Mouse (Mus musculus): ENCODE results near the gene Akap13. TPM values are rescaled to one million over a fixed set of nuclear protein-coding genes. Genes with fewer than 3 reads are reported as not detected.

Akap13 gene
- polyA plus RNA-seq, 1 experiment from 2014 or later = 32.3 TPM

DNA sequence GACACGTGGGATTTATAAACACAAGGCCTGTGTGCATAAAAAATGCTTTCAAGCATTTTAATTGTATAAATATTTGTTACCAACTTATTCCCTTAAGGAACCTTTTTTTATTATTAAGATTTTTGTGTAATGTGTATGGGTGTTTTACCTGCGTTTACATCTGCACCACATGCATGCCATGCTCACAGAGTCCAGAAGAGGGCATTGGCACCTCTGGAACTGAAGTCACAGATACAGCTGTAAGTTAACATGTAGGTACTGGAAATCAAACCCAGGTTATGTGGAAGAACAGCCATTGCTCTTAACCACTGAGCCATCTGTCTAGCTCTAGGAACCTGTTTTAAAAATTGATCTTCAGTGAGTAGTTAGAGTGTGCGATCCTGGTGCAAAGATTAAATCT, 232.8 kb downstream of the Akap13 start:
- 87% methylated on average over 3 of the region's 3 CpGs for WGBS
- Histone ChIP-seq H3K4me3 (no peak overlapping the region), H3K9me3 (replicated peaks) (no peaks in the 10 kb centered on the region), H3K9ac (no peak overlapping the region), H3K27me3 (no peaks in the 10 kb centered on the region), H3K27ac (no peak overlapping the region), H3K4me2 (replicated peaks) (no peak overlapping the region), H3K4me1 (no peaks in the 10 kb centered on the region), H3K36me3 (peaks cover 5% of the 10 kb centered on the region; the same call in 1 of the 2 replicates)
- no peak for ATAC-seq (ENCODE audit: low FRiP score)

DNA sequence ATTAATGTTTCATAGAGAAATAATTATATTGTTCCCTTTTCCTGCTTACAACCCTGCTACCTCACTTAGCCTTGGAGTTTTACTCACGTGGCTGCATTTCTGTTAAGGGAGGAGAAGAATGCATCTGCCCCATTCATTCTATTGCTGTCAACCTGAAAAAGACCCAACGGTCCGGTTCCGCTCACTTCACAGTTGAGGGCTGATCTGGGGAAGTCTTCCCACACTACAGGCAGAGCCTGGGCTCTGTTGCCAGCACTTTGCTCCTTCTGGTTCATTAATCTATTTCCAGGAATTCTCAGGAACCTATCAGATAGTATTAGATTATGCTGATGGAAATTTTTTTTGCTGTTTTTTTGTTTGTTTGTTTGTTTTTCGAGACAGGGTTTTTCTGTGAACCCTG, 239.4 kb downstream of the Akap13 start:
- ATAC-seq (ENCODE audit: low FRiP score) = no peak
- H3K27ac ChIP-seq = no peak overlapping the region
- no peaks in the 10 kb centered on the region for H3K9me3 ChIP-seq (replicated peaks)
- no peak overlapping the region for H3K4me3 ChIP-seq
- H3K9ac ChIP-seq = no peak overlapping the region
- no peaks in the 10 kb centered on the region for H3K36me3 ChIP-seq
- no peak overlapping the region for H3K4me2 ChIP-seq (replicated peaks)
- 72% methylated on average over 5 of the region's 5 CpGs for WGBS
- no peaks in the 10 kb centered on the region for H3K4me1 ChIP-seq
- no peaks in the 10 kb centered on the region for H3K27me3 ChIP-seq

DNA sequence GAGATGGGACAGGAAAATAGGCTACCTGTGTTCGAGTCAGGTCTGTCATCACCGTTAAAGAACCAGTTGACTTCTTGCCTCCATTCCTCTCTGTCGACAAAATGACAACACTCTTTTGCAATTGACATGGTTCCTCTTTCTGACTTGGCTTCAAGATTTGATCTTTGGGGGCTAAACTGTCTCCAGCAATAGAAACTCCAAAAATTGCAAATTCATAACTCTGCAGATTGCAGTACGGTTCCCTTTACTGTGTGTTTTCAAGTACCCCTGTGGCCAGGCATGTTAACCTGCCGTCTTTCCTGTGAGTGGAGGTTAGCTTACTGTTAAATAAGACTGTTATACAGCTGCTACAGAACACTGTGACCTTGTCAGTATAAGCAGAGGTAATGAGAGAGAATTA, 244.5 kb downstream of the Akap13 start:
- no peak for ATAC-seq (ENCODE audit: low FRiP score)
- no peaks in the 10 kb centered on the region for H3K9me3 ChIP-seq (replicated peaks)
- H3K9ac ChIP-seq = no peak overlapping the region
- no peaks in the 10 kb centered on the region for H3K4me1 ChIP-seq
- H3K4me2 ChIP-seq (replicated peaks) = no peak overlapping the region
- 91% methylated on average over 5 of the region's 5 CpGs for WGBS
- no peaks in the 10 kb centered on the region for H3K27me3 ChIP-seq
- H3K36me3 ChIP-seq = peaks cover 3% of the 10 kb centered on the region; the same call in 1 of the 2 replicates
- no peak overlapping the region for H3K4me3 ChIP-seq
- H3K27ac ChIP-seq = no peak overlapping the region

DNA sequence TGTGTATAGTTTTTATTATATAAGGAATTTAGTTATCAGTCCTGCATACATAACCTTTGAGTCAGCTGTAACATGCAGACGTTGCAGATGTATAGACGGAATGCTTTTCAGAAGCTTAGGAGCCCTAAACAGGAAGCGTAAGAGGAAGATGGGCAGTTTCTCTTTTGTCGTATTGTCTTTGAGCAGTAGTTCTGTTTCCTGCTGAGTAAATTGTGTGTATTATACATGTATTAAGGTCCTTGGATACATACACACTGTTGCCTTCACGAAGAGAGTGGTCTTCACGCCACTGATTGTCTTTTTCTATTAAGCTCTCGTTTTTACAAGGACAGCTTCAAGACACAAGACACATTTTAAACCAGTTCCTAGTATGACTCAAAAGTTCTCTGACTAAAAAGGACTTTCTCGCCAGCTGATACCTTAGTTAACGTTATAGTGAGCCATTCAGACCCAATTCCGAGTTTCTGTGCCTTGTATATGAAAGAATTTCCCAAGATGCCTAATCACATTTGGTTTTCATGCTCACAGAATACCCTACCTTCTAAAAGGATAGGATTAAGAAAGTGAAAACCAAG, 245.5 kb downstream of the Akap13 start:
- H3K27ac ChIP-seq = no peak overlapping the region
- no peak for ATAC-seq (ENCODE audit: low FRiP score)
- no peak overlapping the region for H3K4me2 ChIP-seq (replicated peaks)
- H3K36me3 ChIP-seq = peaks cover 6% of the 10 kb centered on the region; the same call in 1 of the 2 replicates
- H3K27me3 ChIP-seq = no peaks in the 10 kb centered on the region
- H3K4me3 ChIP-seq = no peak overlapping the region
- no peaks in the 10 kb centered on the region for H3K9me3 ChIP-seq (replicated peaks)
- H3K9ac ChIP-seq = no peak overlapping the region
- no peaks in the 10 kb centered on the region for H3K4me1 ChIP-seq
- WGBS = 89% methylated on average over 10 of the region's 10 CpGs

DNA sequence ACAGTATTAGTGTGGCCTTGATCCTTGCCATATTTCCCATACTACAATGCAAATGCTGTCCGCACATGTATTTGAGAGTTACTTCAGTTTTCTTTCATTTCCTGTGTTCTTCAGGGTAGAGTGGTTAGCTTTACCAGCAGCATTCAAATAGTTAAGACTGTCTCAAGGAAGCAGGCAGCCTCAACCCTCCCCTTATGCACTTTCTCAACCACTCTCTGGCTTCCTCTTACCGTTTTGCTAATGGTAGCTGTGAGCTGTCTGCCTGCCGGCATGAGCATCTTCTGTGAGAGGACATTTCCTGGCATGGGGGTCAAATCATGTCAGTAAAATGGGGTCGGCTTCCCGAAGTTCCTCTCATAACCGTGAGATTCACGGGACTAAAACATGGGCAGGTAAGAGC, 246.4 kb downstream of the Akap13 start:
- no peak overlapping the region for H3K4me3 ChIP-seq
- peaks cover 6% of the 10 kb centered on the region; the same call in 1 of the 2 replicates for H3K36me3 ChIP-seq
- no peak overlapping the region for H3K4me2 ChIP-seq (replicated peaks)
- no peaks in the 10 kb centered on the region for H3K4me1 ChIP-seq
- WGBS = 84% methylated on average over 7 of the region's 7 CpGs
- H3K9ac ChIP-seq = no peak overlapping the region
- no peaks in the 10 kb centered on the region for H3K9me3 ChIP-seq (replicated peaks)
- H3K27me3 ChIP-seq = no peaks in the 10 kb centered on the region
- ATAC-seq (ENCODE audit: low FRiP score) = no peak
- H3K27ac ChIP-seq = no peak overlapping the region

DNA sequence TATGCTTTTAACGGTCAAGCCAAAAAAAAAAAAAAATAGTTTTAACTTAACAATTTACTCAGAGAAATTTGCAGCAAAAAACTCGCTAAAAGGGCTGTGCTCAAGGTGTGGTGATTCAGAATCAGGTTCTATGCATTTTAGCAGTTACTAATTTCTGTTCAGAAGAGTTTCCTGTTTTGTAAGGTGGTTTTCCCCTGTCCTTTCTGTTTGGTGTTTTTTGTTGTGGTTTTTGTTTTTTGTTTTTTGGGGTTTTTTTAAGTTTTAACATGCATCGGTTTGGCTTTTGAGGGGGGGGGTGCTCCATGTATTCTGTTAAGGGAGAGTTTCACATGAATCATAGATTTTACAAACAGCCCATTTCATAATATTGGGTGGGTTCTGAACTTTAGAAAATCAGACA, 247.0 kb downstream of the Akap13 start:
- Histone ChIP-seq H3K9ac (no peak overlapping the region), H3K36me3 (peaks cover 6% of the 10 kb centered on the region; the same call in 1 of the 2 replicates), H3K4me3 (no peak overlapping the region), H3K27ac (no peak overlapping the region), H3K9me3 (replicated peaks) (no peaks in the 10 kb centered on the region), H3K4me2 (replicated peaks) (no peak overlapping the region), H3K4me1 (no peaks in the 10 kb centered on the region), H3K27me3 (no peaks in the 10 kb centered on the region)
- WGBS = 92% methylated on average over 3 of the region's 3 CpGs
- no peak for ATAC-seq (ENCODE audit: low FRiP score)

DNA sequence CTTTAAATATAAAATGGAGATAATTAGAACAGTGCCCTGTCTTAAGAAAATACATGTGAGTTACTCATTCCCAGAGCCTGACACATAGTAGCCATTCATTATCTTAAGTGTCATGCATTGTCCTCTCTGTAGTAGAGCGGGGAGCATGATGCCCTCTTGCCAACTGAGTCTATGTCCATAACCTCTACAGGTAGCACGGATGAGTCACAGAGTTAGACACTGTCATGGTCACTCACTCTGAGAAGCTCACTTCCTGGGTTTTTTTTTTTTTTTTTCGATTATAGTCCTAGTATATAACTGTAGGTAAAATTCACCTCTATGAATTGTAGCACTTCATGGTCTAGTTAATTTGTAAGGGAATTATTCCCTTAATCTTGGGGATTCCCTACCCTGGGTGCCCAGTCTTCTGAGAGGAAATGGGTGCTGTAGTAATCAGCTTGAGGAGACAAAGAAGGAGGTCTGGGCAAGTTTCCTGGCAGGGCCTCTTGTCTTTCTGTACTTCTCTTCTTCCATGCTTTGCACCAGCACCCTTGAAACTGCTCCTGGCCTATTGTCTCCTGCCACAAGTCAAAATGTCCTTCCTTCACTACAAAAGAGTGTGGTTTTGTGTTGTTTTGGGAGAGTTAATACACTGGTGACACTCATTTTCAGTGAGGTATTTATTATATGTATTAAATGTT, 247.8 kb downstream of the Akap13 start:
- Histone ChIP-seq H3K27ac (no peak overlapping the region), H3K4me3 (no peak overlapping the region), H3K36me3 (peaks cover 6% of the 10 kb centered on the region), H3K27me3 (no peaks in the 10 kb centered on the region), H3K9me3 (replicated peaks) (no peaks in the 10 kb centered on the region), H3K4me2 (replicated peaks) (no peak overlapping the region), H3K9ac (no peak overlapping the region), H3K4me1 (no peaks in the 10 kb centered on the region)
- 88% methylated on average over 3 of the region's 3 CpGs for whole genome bisulfite sequencing
- no peak for ATAC-seq (ENCODE audit: low FRiP score)

DNA sequence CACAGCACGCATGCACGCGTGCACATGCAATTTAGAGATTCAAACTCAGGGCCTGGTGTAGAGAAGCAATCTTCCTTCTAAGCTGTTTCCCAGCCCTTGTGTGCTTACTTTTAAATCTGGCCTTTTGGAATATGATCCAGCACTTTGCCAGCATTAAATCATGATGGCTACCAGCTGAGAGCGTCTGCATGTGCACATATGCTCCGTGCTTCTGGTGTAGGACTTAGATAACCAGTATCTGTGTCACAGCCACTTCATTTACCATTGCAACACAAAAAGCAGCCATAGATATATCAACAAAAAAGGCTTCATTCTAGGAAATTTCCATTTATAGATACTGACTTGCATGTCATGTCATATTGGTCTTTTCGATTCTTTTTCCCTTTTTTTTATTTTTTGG, 249.5 kb downstream of the Akap13 start:
- no peak overlapping the region for H3K9ac ChIP-seq
- peaks cover 9% of the 10 kb centered on the region for H3K36me3 ChIP-seq
- no peaks in the 10 kb centered on the region for H3K4me1 ChIP-seq
- WGBS = 95% methylated on average over 6 of the region's 6 CpGs
- H3K9me3 ChIP-seq (replicated peaks) = no peaks in the 10 kb centered on the region
- no peak overlapping the region for H3K4me3 ChIP-seq
- no peaks in the 10 kb centered on the region for H3K27me3 ChIP-seq
- no peak overlapping the region for H3K27ac ChIP-seq
- no peak overlapping the region for H3K4me2 ChIP-seq (replicated peaks)
- ATAC-seq (ENCODE audit: low FRiP score) = no peak

DNA sequence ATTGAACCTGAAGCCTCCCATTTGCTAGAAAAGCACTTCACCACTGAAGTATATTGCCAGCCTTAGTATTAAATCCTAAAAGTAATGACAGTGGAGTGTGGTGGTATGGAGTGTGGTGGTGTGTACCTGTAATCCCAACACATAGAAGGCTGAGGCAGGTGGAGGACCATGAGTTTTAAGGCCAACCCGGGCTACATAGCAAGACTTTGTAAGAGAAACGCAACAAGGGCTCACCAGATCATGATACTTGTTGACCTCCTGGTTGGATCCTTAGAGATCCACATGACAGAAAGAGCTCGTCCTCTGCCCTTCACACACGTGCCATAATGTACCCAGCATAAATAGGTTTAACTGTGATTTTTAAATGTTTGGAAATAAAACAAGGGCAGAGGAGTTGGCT, 254.6 kb downstream of the Akap13 start:
- Histone ChIP-seq H3K4me3 (no peak overlapping the region), H3K4me1 (no peaks in the 10 kb centered on the region), H3K27me3 (no peaks in the 10 kb centered on the region), H3K36me3 (peaks cover 5% of the 10 kb centered on the region), H3K9ac (no peak overlapping the region), H3K9me3 (replicated peaks) (no peaks in the 10 kb centered on the region), H3K4me2 (replicated peaks) (no peak overlapping the region), H3K27ac (no peak overlapping the region)
- no peak for ATAC-seq (ENCODE audit: low FRiP score)
- WGBS = 93% methylated on average over 4 of the region's 4 CpGs

DNA sequence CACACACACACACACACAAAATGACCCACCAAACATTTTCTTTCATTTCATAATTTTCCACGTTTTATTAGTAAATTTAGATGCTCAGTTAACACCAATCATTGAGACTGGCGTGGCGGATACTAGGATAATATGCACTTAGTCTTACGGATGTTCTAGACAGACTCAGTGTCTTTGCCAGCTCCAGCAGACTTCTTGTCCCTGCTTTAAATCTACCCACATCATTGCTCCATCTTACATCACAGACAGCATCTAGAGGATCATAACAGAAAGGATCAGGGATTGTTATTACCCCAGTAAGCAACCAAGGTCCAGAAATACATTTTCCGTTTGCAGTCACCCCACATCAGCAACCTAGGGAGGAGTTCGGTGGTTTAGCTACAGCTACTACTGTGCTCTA, 255.6 kb downstream of the Akap13 start:
- 94% methylated on average over 6 of the region's 6 CpGs for WGBS
- no peak overlapping the region for H3K4me2 ChIP-seq (replicated peaks)
- H3K9ac ChIP-seq = no peak overlapping the region
- ATAC-seq (ENCODE audit: low FRiP score) = no peak
- no peak overlapping the region for H3K4me3 ChIP-seq
- H3K36me3 ChIP-seq = peaks cover 2% of the 10 kb centered on the region; the same call in 1 of the 2 replicates
- H3K4me1 ChIP-seq = no peaks in the 10 kb centered on the region
- H3K27ac ChIP-seq = no peak overlapping the region
- no peaks in the 10 kb centered on the region for H3K27me3 ChIP-seq
- H3K9me3 ChIP-seq (replicated peaks) = no peaks in the 10 kb centered on the region

DNA sequence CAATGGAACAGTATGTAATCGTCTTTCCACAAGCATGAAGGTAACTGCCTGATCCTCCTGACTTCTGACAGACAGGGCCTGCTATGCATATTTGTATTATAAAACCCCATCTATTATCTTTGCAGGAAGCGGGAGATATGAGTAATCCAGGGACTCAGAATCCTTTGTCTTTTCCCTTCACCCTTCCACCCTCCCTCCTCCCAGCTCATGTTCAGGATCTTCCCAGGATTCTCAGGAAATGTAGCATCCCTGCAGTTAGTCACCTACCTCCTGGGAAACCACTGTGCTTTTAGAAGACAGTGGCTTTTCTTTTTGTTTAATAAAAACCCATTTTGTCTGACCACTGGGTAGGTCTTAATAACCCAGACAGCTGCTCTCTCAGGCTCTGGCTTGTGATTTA, 256.1 kb downstream of the Akap13 start:
- Histone ChIP-seq H3K9me3 (replicated peaks) (no peaks in the 10 kb centered on the region), H3K9ac (no peak overlapping the region), H3K4me1 (no peaks in the 10 kb centered on the region), H3K4me3 (no peak overlapping the region), H3K27ac (no peak overlapping the region), H3K4me2 (replicated peaks) (no peak overlapping the region), H3K27me3 (no peaks in the 10 kb centered on the region), H3K36me3 (peaks cover 2% of the 10 kb centered on the region; the same call in 1 of the 2 replicates)
- ATAC-seq (ENCODE audit: low FRiP score) = no peak
- WGBS = 75% methylated on average over 2 of the region's 2 CpGs

DNA sequence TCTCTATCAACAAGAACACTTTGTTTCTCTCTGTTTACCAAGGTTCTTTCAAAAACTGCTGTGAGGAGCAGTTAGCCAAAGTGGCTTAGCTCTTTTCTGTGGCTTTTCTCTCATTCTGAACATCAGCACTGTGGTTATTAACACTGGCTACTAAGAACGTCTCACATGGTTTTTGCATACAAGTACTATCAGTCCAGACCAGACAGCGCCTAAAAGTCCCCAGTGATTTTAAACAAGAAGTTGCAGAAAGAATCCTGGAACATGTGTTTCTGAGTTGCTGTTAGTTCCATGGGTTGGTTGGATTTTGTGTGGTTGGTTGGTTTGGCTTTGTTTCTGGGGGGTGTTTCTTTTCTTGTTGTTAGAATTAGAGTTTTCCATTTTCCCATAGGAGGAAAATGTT, 257.5 kb downstream of the Akap13 start:
- Histone ChIP-seq H3K4me1 (no peaks in the 10 kb centered on the region), H3K4me3 (no peak overlapping the region), H3K9ac (no peak overlapping the region), H3K9me3 (replicated peaks) (no peaks in the 10 kb centered on the region), H3K27me3 (no peaks in the 10 kb centered on the region), H3K36me3 (peaks cover 2% of the 10 kb centered on the region; the same call in 1 of the 2 replicates), H3K4me2 (replicated peaks) (no peak overlapping the region), H3K27ac (no peak overlapping the region)
- no peak for ATAC-seq (ENCODE audit: low FRiP score)
- WGBS = 75% methylated on average over 2 of the region's 2 CpGs

DNA sequence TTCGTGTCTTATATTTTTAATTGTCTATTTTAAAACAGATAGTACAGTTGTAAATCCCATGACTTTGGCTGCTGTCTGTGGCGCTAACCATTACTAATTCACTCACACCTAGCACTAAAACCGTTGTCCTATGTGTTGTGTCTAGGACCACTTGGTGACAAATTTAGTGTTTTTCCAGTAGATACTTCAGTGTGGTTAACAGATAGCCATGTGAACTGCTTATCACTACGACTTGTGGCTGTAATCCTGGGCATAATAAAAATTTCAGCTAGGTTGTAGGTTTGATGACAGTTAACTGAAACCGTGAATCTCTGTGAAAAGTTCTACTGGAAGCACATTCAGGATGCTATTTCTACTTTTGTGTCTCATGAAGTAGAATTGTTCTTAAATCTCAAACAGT, 258.6 kb downstream of the Akap13 start:
- Histone ChIP-seq H3K9ac (no peak overlapping the region), H3K4me2 (replicated peaks) (no peak overlapping the region), H3K27ac (no peak overlapping the region), H3K27me3 (no peaks in the 10 kb centered on the region), H3K4me3 (no peak overlapping the region), H3K4me1 (no peaks in the 10 kb centered on the region), H3K36me3 (no peaks in the 10 kb centered on the region), H3K9me3 (replicated peaks) (no peaks in the 10 kb centered on the region)
- WGBS = 95% methylated on average over 5 of the region's 5 CpGs
- no peak for ATAC-seq (ENCODE audit: low FRiP score)
